Mouse (Mus musculus): ENCODE measurements around the gene Foxs1.

Gene Foxs1

GRCm38 (mm10) chr2:152904127-152904643 lies 28.8 kb downstream of the Foxs1 start:
- DNase-seq (ENCODE audit: low spot score in 2 of 2): no peak

GRCm38 (mm10) chr2:152903586-152903985 lies 29.4 kb downstream of the Foxs1 start:
- no peak for DNase-seq (ENCODE audit: low spot score in 2 of 2)

GRCm38 (mm10) chr2:152902658-152903057 lies 30.4 kb downstream of the Foxs1 start:
- DNase-seq (ENCODE audit: low spot score in 2 of 2): no peak

- DNase-seq (ENCODE audit: low spot score in 2 of 2): no peak
These were observed 31.7 kb downstream of the Foxs1 start for GRCm38 (mm10) chr2:152901296-152901695.

DNA sequence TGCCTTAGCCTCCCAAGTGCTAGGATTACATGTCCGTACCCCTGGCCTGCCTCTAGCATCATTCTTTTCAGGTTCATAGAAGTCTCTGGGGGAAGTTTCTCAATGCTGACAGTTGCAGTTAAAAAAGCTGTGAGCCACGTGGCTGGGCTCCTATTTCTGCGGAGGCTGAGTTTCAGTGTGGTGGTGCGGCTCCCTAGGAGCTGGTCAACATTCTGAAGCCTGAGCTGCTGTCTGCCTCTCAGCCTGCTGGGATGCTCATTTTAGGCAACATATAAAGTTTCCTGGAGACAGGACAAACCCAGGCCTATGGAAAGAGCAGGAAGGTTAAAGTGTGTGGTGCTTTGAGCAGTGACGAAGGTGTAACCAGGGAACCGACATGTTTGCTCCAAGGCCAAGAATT lies 34.0 kb downstream of the Foxs1 start:
- no peak for DNase-seq (ENCODE audit: low spot score in 2 of 2)

- no peak for DNase-seq (ENCODE audit: low spot score in 2 of 2)
These were observed 36.1 kb downstream of the Foxs1 start for GRCm38 (mm10) chr2:152896926-152897325.

DNA sequence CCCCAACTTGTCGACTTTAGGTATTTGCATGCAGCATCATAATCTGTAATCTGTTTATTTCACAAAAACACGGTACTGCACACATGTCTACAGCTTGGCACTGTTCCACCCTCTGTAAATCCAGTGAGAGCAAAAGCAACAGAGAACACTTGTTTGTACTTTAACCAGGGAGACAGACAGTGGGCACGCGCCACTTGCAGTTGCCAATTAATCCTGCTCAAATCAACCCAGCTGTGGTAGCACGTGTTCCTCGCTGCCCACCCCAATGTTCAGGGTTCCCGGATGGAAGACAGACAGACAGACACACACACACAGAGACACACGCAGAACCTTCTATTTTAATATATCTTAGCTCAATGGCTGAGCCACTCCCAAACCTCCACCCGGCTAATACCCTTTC lies 37.2 kb downstream of the Foxs1 start:
- no peak for DNase-seq (ENCODE audit: low spot score in 2 of 2)

GRCm38 (mm10) chr2:152888774-152889173 lies 44.2 kb downstream of the Foxs1 start:
- no peak for DNase-seq (ENCODE audit: low spot score in 2 of 2)

DNA sequence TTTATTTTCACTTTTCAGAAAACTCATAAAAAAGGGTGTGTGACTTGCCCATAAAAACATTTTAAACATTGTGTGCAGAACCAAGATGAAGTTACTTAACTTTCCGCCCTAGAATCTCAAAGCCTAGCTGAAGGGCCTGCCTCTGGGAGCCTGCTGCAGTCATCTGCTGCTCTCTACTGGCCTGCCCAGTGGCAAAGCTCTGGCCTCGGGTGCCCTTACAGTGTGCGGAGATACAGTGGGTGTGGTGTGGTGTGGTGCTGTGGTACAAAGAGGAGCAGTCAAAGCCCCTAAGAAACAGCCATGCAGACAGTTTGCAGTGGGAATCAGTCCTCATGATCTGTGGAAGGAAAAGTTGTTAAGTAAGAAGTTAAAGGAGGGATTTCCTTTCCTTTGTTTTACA lies 45.8 kb downstream of the Foxs1 start:
- DNase-seq (ENCODE audit: low spot score in 2 of 2): no peak

GRCm38 (mm10) chr2:152884101-152884645 lies 48.8 kb downstream of the Foxs1 start:
- DNase-seq (ENCODE audit: low spot score in 2 of 2): no peak

All from urinary bladder, adult 18-20 months (tissue).